Mouse (Mus musculus): ENCODE results near the gene Gm20388. TPM values are rescaled to one million over a fixed set of nuclear protein-coding genes. Genes with fewer than 3 reads are reported as not detected.

Gm20388 gene
- total RNA-seq, 1 experiment: 27.0 TPM

- no peaks in the 10 kb centered on the region for H3K9me3 ChIP-seq (ENCODE audit: control insufficient read depth, insufficient read depth, low read depth, low read length)
- no peak overlapping the region for H3K4me3 ChIP-seq (ENCODE audit: insufficient read depth in 1 of 2, low read depth in 1 of 2, low read length in 2 of 2, poor library complexity in 1 of 2, severe bottlenecking in 1 of 2)
- peaks cover 1 to 5% of the 10 kb centered on the region in 2 experiments; a peak in 1 of 4 replicates for H3K4me1 ChIP-seq (ENCODE audit: control insufficient read depth in 2 of 2, insufficient read depth in 2 of 2, low read length in 2 of 2, poor library complexity in 1 of 2)
- H3K36me3 ChIP-seq (ENCODE audit: control insufficient read depth, insufficient read depth, low read length, poor library complexity, severe bottlenecking): peaks cover 3% of the 10 kb centered on the region; the same call in 1 of the 2 replicates
- in situ Hi-C loops (cut with MboI; ENCODE audit: low sequenced_read_pairs in 2 of 2, unreplicated experiment in 2 of 2): no loop called here
- no peak overlapping the region for H3K27ac ChIP-seq (ENCODE audit: insufficient read depth, low read depth, low read length, poor library complexity, severe bottlenecking)
- TF ChIP-seq MAFK (IDR thresholded peaks at IDR 0.05; ENCODE audit: insufficient read depth, low read depth, low read length) (no peak), HCFC1 (IDR thresholded peaks at IDR 0.05; ENCODE audit: borderline replicate concordance, insufficient read depth, low read length) (no peak), ZNF384 (IDR thresholded peaks at IDR 0.05; ENCODE audit: low read depth, low read length) (no peak), ZC3H11A (IDR thresholded peaks at IDR 0.05; ENCODE audit: borderline replicate concordance, low read depth, low read length) (no peak), CHD2 (IDR thresholded peaks at IDR 0.05; ENCODE audit: low read depth, low read length) (no peak)
- no peak overlapping the region for H3K9ac ChIP-seq (ENCODE audit: insufficient read depth, low read depth, low read length, poor library complexity, severe bottlenecking)
- no peak for DNase-seq (ENCODE audit: low read depth, low spot score)
Observed at GRCm38 (mm10) chr8:123345856-123346255, 3435.2 kb downstream of the Gm20388 start.

GRCm38 (mm10) chr8:123347293-123347692, 3436.7 kb downstream of the Gm20388 start:
- in situ Hi-C loops (cut with MboI; ENCODE audit: low sequenced_read_pairs in 2 of 2, unreplicated experiment in 2 of 2): no loop called here
- H3K4me3 ChIP-seq (ENCODE audit: insufficient read depth in 1 of 2, low read depth in 1 of 2, low read length in 2 of 2, poor library complexity in 1 of 2, severe bottlenecking in 1 of 2): no peak overlapping the region
- H3K9me3 ChIP-seq (ENCODE audit: control insufficient read depth, insufficient read depth, low read depth, low read length): no peaks in the 10 kb centered on the region
- H3K27ac ChIP-seq (ENCODE audit: insufficient read depth, low read depth, low read length, poor library complexity, severe bottlenecking): no peak overlapping the region
- peaks cover 3% of the 10 kb centered on the region; the same call in 1 of the 2 replicates for H3K36me3 ChIP-seq (ENCODE audit: control insufficient read depth, insufficient read depth, low read length, poor library complexity, severe bottlenecking)
- H3K9ac ChIP-seq (ENCODE audit: insufficient read depth, low read depth, low read length, poor library complexity, severe bottlenecking): no peak overlapping the region
- peaks cover 1 to 5% of the 10 kb centered on the region in 2 experiments; a peak in 1 of 4 replicates for H3K4me1 ChIP-seq (ENCODE audit: control insufficient read depth in 2 of 2, insufficient read depth in 2 of 2, low read length in 2 of 2, poor library complexity in 1 of 2)
- TF ChIP-seq ZC3H11A (IDR thresholded peaks at IDR 0.05; ENCODE audit: borderline replicate concordance, low read depth, low read length): no peak
- TF ChIP-seq MAFK (IDR thresholded peaks at IDR 0.05; ENCODE audit: insufficient read depth, low read depth, low read length): no peak
- TF ChIP-seq HCFC1 (IDR thresholded peaks at IDR 0.05; ENCODE audit: borderline replicate concordance, insufficient read depth, low read length): no peak
- TF ChIP-seq CHD2 (IDR thresholded peaks at IDR 0.05; ENCODE audit: low read depth, low read length): no peak
- TF ChIP-seq ZNF384 (IDR thresholded peaks at IDR 0.05; ENCODE audit: low read depth, low read length): no peak
- no peak for DNase-seq (ENCODE audit: low read depth, low spot score)

GRCm38 (mm10) chr8:123348237-123348843, 3437.7 kb downstream of the Gm20388 start:
- H3K4me1 ChIP-seq (ENCODE audit: control insufficient read depth in 2 of 2, insufficient read depth in 2 of 2, low read length in 2 of 2, poor library complexity in 1 of 2): peaks cover 0 to 6% of the 10 kb centered on the region in 2 experiments; a peak in 2 of 4 replicates
- no peak for DNase-seq (ENCODE audit: low read depth, low spot score)
- TF ChIP-seq ZC3H11A (IDR thresholded peaks at IDR 0.05; ENCODE audit: borderline replicate concordance, low read depth, low read length) (no peak), ZNF384 (IDR thresholded peaks at IDR 0.05; ENCODE audit: low read depth, low read length) (no peak), HCFC1 (IDR thresholded peaks at IDR 0.05; ENCODE audit: borderline replicate concordance, insufficient read depth, low read length) (no peak), MAFK (IDR thresholded peaks at IDR 0.05; ENCODE audit: insufficient read depth, low read depth, low read length) (no peak), CHD2 (IDR thresholded peaks at IDR 0.05; ENCODE audit: low read depth, low read length) (no peak)
- H3K9ac ChIP-seq (ENCODE audit: insufficient read depth, low read depth, low read length, poor library complexity, severe bottlenecking): no peak overlapping the region
- no peak overlapping the region for H3K27ac ChIP-seq (ENCODE audit: insufficient read depth, low read depth, low read length, poor library complexity, severe bottlenecking)
- H3K36me3 ChIP-seq (ENCODE audit: control insufficient read depth, insufficient read depth, low read length, poor library complexity, severe bottlenecking): peaks cover 3% of the 10 kb centered on the region; the same call in 1 of the 2 replicates
- H3K4me3 ChIP-seq (ENCODE audit: insufficient read depth in 1 of 2, low read depth in 1 of 2, low read length in 2 of 2, poor library complexity in 1 of 2, severe bottlenecking in 1 of 2): no peak overlapping the region
- in situ Hi-C loops (cut with MboI; ENCODE audit: low sequenced_read_pairs in 2 of 2, unreplicated experiment in 2 of 2): no loop called here
- no peaks in the 10 kb centered on the region for H3K9me3 ChIP-seq (ENCODE audit: control insufficient read depth, insufficient read depth, low read depth, low read length)

GRCm38 (mm10) chr8:123349073-123349472, 3438.4 kb downstream of the Gm20388 start:
- Histone ChIP-seq H3K27ac (ENCODE audit: insufficient read depth, low read depth, low read length, poor library complexity, severe bottlenecking) (no peak overlapping the region), H3K4me1 (ENCODE audit: control insufficient read depth in 2 of 2, insufficient read depth in 2 of 2, low read length in 2 of 2, poor library complexity in 1 of 2) (peaks cover 2% of the 10 kb centered on the region in 2 experiments; a peak in 2 of 4 replicates), H3K4me3 (ENCODE audit: insufficient read depth in 1 of 2, low read depth in 1 of 2, low read length in 2 of 2, poor library complexity in 1 of 2, severe bottlenecking in 1 of 2) (no peak overlapping the region), H3K9ac (ENCODE audit: insufficient read depth, low read depth, low read length, poor library complexity, severe bottlenecking) (no peak overlapping the region), H3K9me3 (ENCODE audit: control insufficient read depth, insufficient read depth, low read depth, low read length) (no peaks in the 10 kb centered on the region), H3K36me3 (ENCODE audit: control insufficient read depth, insufficient read depth, low read length, poor library complexity, severe bottlenecking) (peaks cover 3% of the 10 kb centered on the region; the same call in 1 of the 2 replicates)
- TF ChIP-seq MAFK (IDR thresholded peaks at IDR 0.05; ENCODE audit: insufficient read depth, low read depth, low read length) (no peak), CHD2 (IDR thresholded peaks at IDR 0.05; ENCODE audit: low read depth, low read length) (no peak), ZNF384 (IDR thresholded peaks at IDR 0.05; ENCODE audit: low read depth, low read length) (no peak), HCFC1 (IDR thresholded peaks at IDR 0.05; ENCODE audit: borderline replicate concordance, insufficient read depth, low read length) (no peak), ZC3H11A (IDR thresholded peaks at IDR 0.05; ENCODE audit: borderline replicate concordance, low read depth, low read length) (no peak)
- in situ Hi-C loops (cut with MboI; ENCODE audit: low sequenced_read_pairs in 2 of 2, unreplicated experiment in 2 of 2): no loop called here
- no peak for DNase-seq (ENCODE audit: low read depth, low spot score)
